Mouse (Mus musculus) liver, embryonic 14.5 days (tissue): ENCODE data around the gene Klhl11.

ENCODE experiments used
- CTCF ChIP-seq: IDR thresholded peaks from 2 replicates; pipeline ENCODE4 v1.5.1; 2016; ENCODE audit warnings: antibody characterized with exemption, low read depth, control low read depth
- EP300 ChIP-seq: IDR thresholded peaks from 2 replicates; pipeline ENCODE4 v1.6.1; 2016; ENCODE audit warnings: antibody characterized with exemption, low read depth

- TF ChIP-seq CTCF: no peak
- TF ChIP-seq EP300: no peak
These were observed 43.2 kb upstream of the Klhl11 start for GRCm38 (mm10) chr11:100515789-100516188.
